Mouse (Mus musculus) liver, embryonic 12.5 days (tissue): ENCODE measurements around the gene Rad1. TPM values are rescaled to one million over a fixed set of nuclear protein-coding genes. Genes with fewer than 3 reads are reported as not detected.

ENCODE experiments used
- ATAC-seq: fragments of 200-750 bp; cut with Nextera tagmentation; 2 replicates; pipeline ENCODE4 v1.8.0; 2017; ENCODE audit warnings: moderate number of reproducible peaks, mild to moderate bottlenecking, moderate library complexity
- H3K27ac ChIP-seq: fragments of 300-500 bp; sonication (generic); 2 replicates; pipeline ENCODE4 v1.5.1; 2016; ENCODE audit warnings: mild to moderate bottlenecking
- H3K27me3 ChIP-seq: fragments of 300-500 bp; sonication (generic); replicated peaks from 2 replicates; pipeline ENCODE4 v1.6.1; 2016; ENCODE audit warnings: mild to moderate bottlenecking, moderate library complexity
- H3K36me3 ChIP-seq: fragments of 300-500 bp; sonication (generic); 2 replicates; pipeline ENCODE4 v1.6.1; 2016; ENCODE audit warnings: mild to moderate bottlenecking, moderate library complexity
- H3K4me1 ChIP-seq: fragments of 300-500 bp; sonication (generic); 2 replicates; pipeline ENCODE4 v1.6.1; 2016
- H3K4me2 ChIP-seq: fragments of 300-500 bp; sonication (generic); 2 replicates; pipeline ENCODE4 v1.6.1; 2016; ENCODE audit warnings: mild to moderate bottlenecking, moderate library complexity
- H3K4me3 ChIP-seq: fragments of 300-500 bp; sonication (generic); 2 replicates; pipeline ENCODE4 v1.5.1; 2016; ENCODE audit warnings: mild to moderate bottlenecking, moderate library complexity
- H3K9ac ChIP-seq: fragments of 300-500 bp; sonication (generic); 2 replicates; pipeline ENCODE4 v1.6.1; 2016; ENCODE audit warnings: mild to moderate bottlenecking, moderate library complexity
- H3K9me3 ChIP-seq: fragments of 300-500 bp; sonication (generic); replicated peaks from 2 replicates; pipeline ENCODE4 v1.6.1; 2016; ENCODE audit warnings: mild to moderate bottlenecking, moderate library complexity
- WGBS: fragments of 180-500 bp; shearing (Covaris S2); methylation state at CpG from one replicate; pipeline ENCODE4 v1.1.7; 2016; ENCODE audit not compliant: insufficient replicate concordance; 5-methylcytosine and 5-hydroxymethylcytosine counted together
- polyA plus RNA-seq: library from polyadenylated mRNA; unstranded; fragments of >200 nt; fragmentation: Nextera tagmentation; extraction: Ambion mirVana; gene quantifications from 2 replicates; pipeline ENCODE4 v1.2.1, GENCODE M21; 2016

Rad1 gene
- polyA plus RNA-seq = 31.2 and 34.3 TPM in 2 replicates

- no peaks in the 10 kb centered on the region for H3K9me3 ChIP-seq
- peak within 1 kb of the TSS; percentile 82 for H3K4me2 ChIP-seq
- ATAC-seq = peak; percentile 99
- under 1% methylated on average over 58 of the region's 58 CpGs for WGBS
- H3K36me3 ChIP-seq = peaks cover 52% of the 10 kb centered on the region
- H3K27me3 ChIP-seq = no peaks in the 10 kb centered on the region
- peak within 1 kb of the TSS; percentile 78 for H3K27ac ChIP-seq
- H3K4me3 ChIP-seq = peak within 1 kb of the TSS; percentile 88
- peaks cover 25% of the 10 kb centered on the region for H3K4me1 ChIP-seq
- H3K9ac ChIP-seq = peak within 1 kb of the TSS; percentile 90
Measured at GRCm38 (mm10) chr15:10485484-10486364, at the start of gene Rad1, which contains the start of gene Brix1. TSS of gene Rad1 (plus strand) at chr15:10486018. TSS of gene Brix1 (minus strand) at chr15:10485947.

GRCm38 (mm10) chr15:10436893-10437292 is 48.9 kb upstream of the Rad1 start:
- Histone ChIP-seq H3K9me3 (no peaks in the 10 kb centered on the region), H3K9ac (no peak overlapping the region), H3K36me3 (peaks cover 5% of the 10 kb centered on the region), H3K4me2 (no peak overlapping the region), H3K4me3 (no peak overlapping the region), H3K27ac (no peak overlapping the region), H3K4me1 (no peaks in the 10 kb centered on the region), H3K27me3 (no peaks in the 10 kb centered on the region)
- WGBS = 64% methylated on average over 1 of the region's 1 CpGs
- ATAC-seq = no peak

GRCm38 (mm10) chr15:10439963-10440362 is 45.9 kb upstream of the Rad1 start:
- Histone ChIP-seq H3K9ac (no peak overlapping the region), H3K27me3 (no peaks in the 10 kb centered on the region), H3K4me1 (no peaks in the 10 kb centered on the region), H3K27ac (no peak overlapping the region), H3K4me3 (no peak overlapping the region), H3K4me2 (no peak overlapping the region), H3K36me3 (peaks cover 20% of the 10 kb centered on the region), H3K9me3 (no peaks in the 10 kb centered on the region)
- 72% methylated on average over 6 of the region's 6 CpGs for WGBS
- no peak for ATAC-seq

GRCm38 (mm10) chr15:10441493-10441892 is 44.3 kb upstream of the Rad1 start:
- H3K27ac ChIP-seq = no peak overlapping the region
- H3K36me3 ChIP-seq = peaks cover 31% of the 10 kb centered on the region
- ATAC-seq = no peak
- no peaks in the 10 kb centered on the region for H3K27me3 ChIP-seq
- H3K9ac ChIP-seq = no peak overlapping the region
- no peak overlapping the region for H3K4me2 ChIP-seq
- no peak overlapping the region for H3K4me3 ChIP-seq
- no peaks in the 10 kb centered on the region for H3K4me1 ChIP-seq
- H3K9me3 ChIP-seq = no peaks in the 10 kb centered on the region
- WGBS = 79% methylated on average over 9 of the region's 9 CpGs

- Histone ChIP-seq H3K4me1 (peaks cover 1% of the 10 kb centered on the region; the same call in 1 of the 2 replicates), H3K4me3 (no peak overlapping the region), H3K36me3 (peaks cover 35% of the 10 kb centered on the region), H3K27ac (no peak overlapping the region), H3K4me2 (no peak overlapping the region), H3K27me3 (no peaks in the 10 kb centered on the region), H3K9ac (no peak overlapping the region), H3K9me3 (no peaks in the 10 kb centered on the region)
- 85% methylated on average over 1 of the region's 1 CpGs for WGBS
- no peak for ATAC-seq
Measured at GRCm38 (mm10) chr15:10442275-10442674, 43.5 kb upstream of the Rad1 start.

GRCm38 (mm10) chr15:10447102-10447501 is 38.7 kb upstream of the Rad1 start:
- H3K27me3 ChIP-seq = no peaks in the 10 kb centered on the region
- ATAC-seq = no peak
- no peaks in the 10 kb centered on the region for H3K9me3 ChIP-seq
- no peak overlapping the region for H3K27ac ChIP-seq
- no peak overlapping the region for H3K9ac ChIP-seq
- H3K36me3 ChIP-seq = peaks cover 67% of the 10 kb centered on the region
- H3K4me2 ChIP-seq = no peak overlapping the region
- no peak overlapping the region for H3K4me3 ChIP-seq
- peaks cover 4% of the 10 kb centered on the region; the same call in 1 of the 2 replicates for H3K4me1 ChIP-seq
- 84% methylated on average over 3 of the region's 3 CpGs for WGBS

GRCm38 (mm10) chr15:10460986-10461385 is 24.8 kb upstream of the Rad1 start:
- Histone ChIP-seq H3K4me1 (peaks cover 6% of the 10 kb centered on the region; the same call in 1 of the 2 replicates), H3K4me2 (no peak overlapping the region), H3K27me3 (no peaks in the 10 kb centered on the region), H3K9me3 (no peaks in the 10 kb centered on the region), H3K36me3 (peaks cover 56% of the 10 kb centered on the region), H3K27ac (no peak overlapping the region), H3K9ac (no peak overlapping the region), H3K4me3 (no peak overlapping the region)
- no peak for ATAC-seq
- WGBS = 75% methylated on average over 12 of the region's 12 CpGs

GRCm38 (mm10) chr15:10463555-10463954 is 22.3 kb upstream of the Rad1 start:
- H3K9me3 ChIP-seq = no peaks in the 10 kb centered on the region
- ATAC-seq = no peak
- no peak overlapping the region for H3K27ac ChIP-seq
- H3K27me3 ChIP-seq = no peaks in the 10 kb centered on the region
- 68% methylated on average over 5 of the region's 5 CpGs for WGBS
- peaks cover 36% of the 10 kb centered on the region for H3K36me3 ChIP-seq
- peaks cover 17% of the 10 kb centered on the region for H3K4me1 ChIP-seq
- no peak overlapping the region for H3K4me3 ChIP-seq
- H3K9ac ChIP-seq = no peak overlapping the region
- no peak overlapping the region for H3K4me2 ChIP-seq

GRCm38 (mm10) chr15:10464678-10465077 is 21.1 kb upstream of the Rad1 start:
- no peaks in the 10 kb centered on the region for H3K27me3 ChIP-seq
- H3K9ac ChIP-seq = no peak overlapping the region
- H3K9me3 ChIP-seq = no peaks in the 10 kb centered on the region
- peaks cover 28% of the 10 kb centered on the region for H3K4me1 ChIP-seq
- peaks cover 27% of the 10 kb centered on the region for H3K36me3 ChIP-seq
- H3K4me2 ChIP-seq = no peak overlapping the region
- H3K27ac ChIP-seq = no peak overlapping the region
- ATAC-seq = no peak
- 51% methylated on average over 3 of the region's 3 CpGs for WGBS
- H3K4me3 ChIP-seq = no peak overlapping the region

- H3K9ac ChIP-seq = no peak overlapping the region
- peaks cover 36% of the 10 kb centered on the region for H3K4me1 ChIP-seq
- no peak overlapping the region for H3K27ac ChIP-seq
- H3K4me2 ChIP-seq = peak overlapping the region; percentile 99
- 61% methylated on average over 3 of the region's 3 CpGs for WGBS
- no peaks in the 10 kb centered on the region for H3K9me3 ChIP-seq
- 0 out of 2 replicates have a peak overlapping the region, but pooled peaks have one; percentile 86 for H3K4me3 ChIP-seq
- no peaks in the 10 kb centered on the region for H3K36me3 ChIP-seq
- ATAC-seq = no peak
- no peaks in the 10 kb centered on the region for H3K27me3 ChIP-seq
Measured at GRCm38 (mm10) chr15:10468761-10469160, 17.1 kb upstream of the Rad1 start.

- no peak for ATAC-seq
- Histone ChIP-seq H3K4me1 (peaks cover 32% of the 10 kb centered on the region), H3K9me3 (no peaks in the 10 kb centered on the region), H3K9ac (peak overlapping the region; percentile 90), H3K4me3 (peak overlapping the region; percentile 86), H3K27ac (peak overlapping the region; percentile 80), H3K27me3 (no peaks in the 10 kb centered on the region), H3K36me3 (0 out of 2 replicates have a peak, but pooled peaks cover 4% of the 10 kb centered on the region), H3K4me2 (peak overlapping the region; percentile 99)
- WGBS = under 1% methylated on average over 40 of the region's 40 CpGs
Measured at GRCm38 (mm10) chr15:10469641-10470150, 16.1 kb upstream of the Rad1 start.

- peak within 1 kb of the TSS; percentile 90 for H3K9ac ChIP-seq
- H3K9me3 ChIP-seq = no peaks in the 10 kb centered on the region
- H3K4me1 ChIP-seq = peaks cover 30% of the 10 kb centered on the region
- peak; percentile 95 for ATAC-seq
- H3K4me2 ChIP-seq = peak within 1 kb of the TSS; percentile 99
- H3K27ac ChIP-seq = peak within 1 kb of the TSS; percentile 80
- peaks cover 8% of the 10 kb centered on the region for H3K36me3 ChIP-seq
- H3K27me3 ChIP-seq = no peaks in the 10 kb centered on the region
- peak within 1 kb of the TSS; percentile 86 for H3K4me3 ChIP-seq
- under 1% methylated on average over 72 of the region's 87 CpGs for WGBS
Measured at GRCm38 (mm10) chr15:10470151-10470831, 15.5 kb upstream of the Rad1 start, which contains the start of gene Dnajc21. TSS of gene Dnajc21 (minus strand) at chr15:10470516.
